Mouse (Mus musculus) erythroblast, embryonic 14.5 days (primary cell): ENCODE results near the gene Cacnb2.

Experiments used
- GATA1 ChIP-seq: IDR thresholded peaks from 2 replicates; pipeline ENCODE4 v1.6.1; 2012; ENCODE audit warnings: low read length, inconsistent platforms, mixed read lengths
- TAL1 ChIP-seq: IDR thresholded peaks from 3 replicates; pipeline ENCODE4 v1.6.1; 2012; ENCODE audit warnings: low read length, inconsistent platforms, mixed read lengths

DNA sequence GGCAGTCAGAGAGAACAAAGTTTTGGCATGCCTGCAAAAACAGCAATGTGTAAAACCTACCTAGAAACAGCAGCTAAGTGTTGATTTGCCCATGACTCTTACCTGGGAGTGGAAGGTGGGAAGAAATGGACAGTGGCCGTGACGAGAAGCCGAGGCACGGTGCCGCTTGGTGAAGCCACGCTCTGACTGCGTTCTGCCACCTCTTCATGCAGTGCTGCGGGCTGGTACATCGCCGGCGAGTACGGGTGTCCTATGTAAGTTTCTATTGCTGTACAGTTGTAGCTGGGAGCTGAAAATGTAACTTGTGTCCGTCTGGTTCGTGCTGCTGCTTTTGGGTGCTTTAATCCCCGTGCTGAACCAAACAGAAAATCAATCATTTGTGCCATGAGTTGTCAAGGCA, 136.6 kb downstream of the Cacnb2 start:
- TF ChIP-seq TAL1 = no peak
- TF ChIP-seq GATA1 = no peak
